In genomic region chr11:116586801-116587631, GRCm38 (mm10) we compare ENCODE assay signal across 8 mouse cellular contexts. TPM values are rescaled to one million over a fixed set of nuclear protein-coding genes. Genes with fewer than 3 reads are reported as not detected.
DNase-seq lines count a peak whose midpoint lies in the region; ATAC-seq and TF ChIP-seq lines count a peak whose summit lies in the region.

No protein-coding gene starts in this region.

- TF ChIP-seq CTCF in intestine, postnatal 0 days (IDR thresholded peaks at IDR 0.05; ENCODE audit: low read depth): peak; percentile 96

- WGBS in intestine, postnatal 0 days: 27% methylated on average over 23 of the region's 23 CpGs
- 24% methylated on average over 23 of the region's 23 CpGs for WGBS in limb, embryonic 10.5 days
- 22% methylated on average over 23 of the region's 23 CpGs for WGBS in midbrain, embryonic 11.5 days

- no peaks in the 10 kb centered on the region for H3K36me3 ChIP-seq in intestine, postnatal 0 days (ENCODE audit: control insufficient read depth, insufficient read depth)
- no peaks in the 10 kb centered on the region for H3K36me3 ChIP-seq in limb, embryonic 10.5 days
- H3K36me3 ChIP-seq in midbrain, embryonic 11.5 days (ENCODE audit: control insufficient read depth, insufficient read depth, low read length): no peaks in the 10 kb centered on the region

- peak; percentile 52 for ATAC-seq in intestine, postnatal 0 days
- ATAC-seq in midbrain, embryonic 11.5 days (ENCODE audit: low FRiP score): peak; percentile 71; the same call in 1 of the 2 replicates

- H3K4me3 ChIP-seq in intestine, postnatal 0 days (ENCODE audit: low read depth, low read length): no peak overlapping the region
- H3K4me3 ChIP-seq in limb, embryonic 10.5 days: peak overlapping the region; percentile 38
- no peak overlapping the region for H3K4me3 ChIP-seq in midbrain, embryonic 11.5 days (ENCODE audit: low read depth, low read length)

- no peak overlapping the region for H3K4me2 ChIP-seq in intestine, postnatal 0 days (replicated peaks; ENCODE audit: low read depth)
- peak overlapping the region; percentile 25; the same call in 1 of the 2 replicates for H3K4me2 ChIP-seq in midbrain, embryonic 11.5 days

- no peak overlapping the region for H3K27ac ChIP-seq in intestine, postnatal 0 days (ENCODE audit: low read depth, low read length)
- 0 out of 2 replicates have a peak overlapping the region, but pooled peaks have one; percentile 3 for H3K27ac ChIP-seq in limb, embryonic 10.5 days
- no peak overlapping the region for H3K27ac ChIP-seq in midbrain, embryonic 11.5 days (ENCODE audit: low read depth, low read length)

- peak; percentile 64 to 79 for DNase-seq in urinary bladder, adult 18-20 months (ENCODE audit: low spot score in 2 of 2)
- DNase-seq in urinary bladder, postnatal 10 days (ENCODE audit: low spot score): no peak
- peak; percentile 84 for DNase-seq in embryo, embryonic 10.5 days (ENCODE audit: low spot score)
- DNase-seq in heart, adult 18-20 months: peak; percentile 69 to 86
- peak; percentile 84 for DNase-seq in limb, embryonic 10.5 days (ENCODE audit: low spot score)
- peak; percentile 99 for DNase-seq in midbrain, embryonic 11.5 days (ENCODE audit: low spot score, missing footprints)
- DNase-seq in spleen, adult 18-20 months: peak; percentile 55 to 80

- no peaks in the 10 kb centered on the region for H3K9me3 ChIP-seq in intestine, postnatal 0 days (ENCODE audit: control insufficient read depth)
- no peaks in the 10 kb centered on the region for H3K9me3 ChIP-seq in limb, embryonic 10.5 days (replicated peaks)
- H3K9me3 ChIP-seq in midbrain, embryonic 11.5 days (ENCODE audit: control insufficient read depth, low read length): no peaks in the 10 kb centered on the region

- no peaks in the 10 kb centered on the region for H3K4me1 ChIP-seq in intestine, postnatal 0 days (replicated peaks; ENCODE audit: control insufficient read depth, insufficient read depth, low read length)
- H3K4me1 ChIP-seq in limb, embryonic 10.5 days: peaks cover 27% of the 10 kb centered on the region
- peaks cover 2% of the 10 kb centered on the region; the same call in 1 of the 2 replicates for H3K4me1 ChIP-seq in midbrain, embryonic 11.5 days (ENCODE audit: control insufficient read depth, insufficient read depth, low read length)

- no peak overlapping the region for H3K9ac ChIP-seq in intestine, postnatal 0 days (ENCODE audit: low read depth, low read length)
- H3K9ac ChIP-seq in midbrain, embryonic 11.5 days (ENCODE audit: low read length): no peak overlapping the region

- peaks cover 14% of the 10 kb centered on the region for H3K27me3 ChIP-seq in intestine, postnatal 0 days (replicated peaks; ENCODE audit: control insufficient read depth, insufficient read depth, low read length)
- peaks cover 22% of the 10 kb centered on the region for H3K27me3 ChIP-seq in limb, embryonic 10.5 days (ENCODE audit: low read depth, poor library complexity, severe bottlenecking)
- H3K27me3 ChIP-seq in midbrain, embryonic 11.5 days (ENCODE audit: control insufficient read depth, insufficient read depth, low read length): no peaks in the 10 kb centered on the region

RNA-seq across cellular contexts. Expression of gene Aanat, which starts 0.8 kb away (rescaled TPM):
- not detected for total RNA-seq in heart, adult 18-20 months (2021)
- not detected in 2 replicates for polyA plus RNA-seq in intestine, postnatal 0 days (2015; fragmentation: Nextera tagmentation; extraction: Ambion mirVana)
- not detected in 2 replicates for polyA plus RNA-seq in limb, embryonic 10.5 days (2016; fragmentation: Nextera tagmentation; extraction: Ambion mirVana)
- not detected in 2 replicates for polyA plus RNA-seq in midbrain, embryonic 11.5 days (2014; fragmentation: Nextera tagmentation; extraction: Ambion mirVana)

RNA-seq across cellular contexts. Expression of gene Ube2o, which starts 5.8 kb away (rescaled TPM):
- total RNA-seq in heart, adult 18-20 months (2021): 10 to 100 TPM; 27.7 to 29.5 TPM
- polyA plus RNA-seq in intestine, postnatal 0 days (2015; fragmentation: Nextera tagmentation; extraction: Ambion mirVana): 3.7 and 4.8 TPM in 2 replicates
- 12.7 and 16.4 TPM in 2 replicates for polyA plus RNA-seq in limb, embryonic 10.5 days (2016; fragmentation: Nextera tagmentation; extraction: Ambion mirVana)
- polyA plus RNA-seq in midbrain, embryonic 11.5 days (2014; fragmentation: Nextera tagmentation; extraction: Ambion mirVana): 13.6 and 18.7 TPM in 2 replicates

RNA-seq across cellular contexts. Expression of gene Rhbdf2, which starts 39.8 kb away (rescaled TPM):
- total RNA-seq in heart, adult 18-20 months (2021): 10 to 100 TPM; 10.6 to 11.5 TPM
- 7.6 and 8.4 TPM in 2 replicates for polyA plus RNA-seq in intestine, postnatal 0 days (2015; fragmentation: Nextera tagmentation; extraction: Ambion mirVana)
- polyA plus RNA-seq in limb, embryonic 10.5 days (2016; fragmentation: Nextera tagmentation; extraction: Ambion mirVana): 4.4 and 5.2 TPM in 2 replicates
- polyA plus RNA-seq in midbrain, embryonic 11.5 days (2014; fragmentation: Nextera tagmentation; extraction: Ambion mirVana): 1.2 and 1.3 TPM in 2 replicates

RNA-seq across cellular contexts. Expression of gene Sphk1, which starts 56.3 kb away (rescaled TPM):
- 1 to 10 TPM in 1 of 2 experiments, under 1 TPM in 1; 0.94 to 1.4 TPM for total RNA-seq in heart, adult 18-20 months (2021)
- 2.5 and 3.3 TPM in 2 replicates for polyA plus RNA-seq in intestine, postnatal 0 days (2015; fragmentation: Nextera tagmentation; extraction: Ambion mirVana)
- polyA plus RNA-seq in limb, embryonic 10.5 days (2016; fragmentation: Nextera tagmentation; extraction: Ambion mirVana): 0.30 and 0.54 TPM in 2 replicates
- 7.1 and 8.3 TPM in 2 replicates for polyA plus RNA-seq in midbrain, embryonic 11.5 days (2014; fragmentation: Nextera tagmentation; extraction: Ambion mirVana)
